Mouse (Mus musculus): ENCODE data around the gene Gm13057. TPM values are rescaled to one million over a fixed set of nuclear protein-coding genes. Genes with fewer than 3 reads are reported as not detected.
"Not testable (repeated sequence)": the region's sequence is repeated elsewhere in the genome, so short reads cannot be mapped to it uniquely, and the experiment has no call there.

Gm13057 gene
- total RNA-seq (2017) = not detected in 2 replicates

- ATAC-seq (ENCODE audit: extremely low read depth, insufficient number of reproducible peaks, low FRiP score, poor library complexity, severe bottlenecking) = not testable (repeated sequence)
Measured at GRCm38 (mm10) chr4:143551400-143551799, at the start of gene Gm13057, which contains the start of gene BC080695. Gene Gm13057 (plus strand): TSS chr4:143551709. Gene BC080695 (plus strand): TSS chr4:143551700.

DNA sequence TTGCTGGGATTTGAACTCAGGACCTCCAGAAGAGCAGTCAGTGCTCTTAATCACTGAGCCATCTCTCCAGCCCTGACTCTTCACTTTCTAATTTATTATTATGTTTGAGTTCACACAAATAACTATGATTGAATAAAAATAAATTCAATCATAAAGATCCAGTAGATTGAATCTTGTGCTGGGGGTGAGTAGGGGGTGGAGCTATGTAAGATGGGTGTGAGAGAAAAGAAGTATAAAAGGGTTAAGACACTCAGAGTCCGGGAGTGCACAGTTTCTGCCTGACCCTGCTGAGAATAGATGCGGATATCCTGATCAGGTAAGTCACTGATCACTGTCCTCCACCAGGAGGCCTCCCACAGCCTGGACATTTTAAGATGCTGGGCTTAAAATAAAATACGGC lies 40.5 kb upstream of the Gm13057 start, which contains the start of gene Gm13043:
Gene Gm13043 (plus strand): TSS at position 301 of the 400 bp plus-strand sequence.
- no peak for ATAC-seq (ENCODE audit: extremely low read depth, insufficient number of reproducible peaks, low FRiP score, poor library complexity, severe bottlenecking)

- ATAC-seq (ENCODE audit: extremely low read depth, insufficient number of reproducible peaks, low FRiP score, poor library complexity, severe bottlenecking) = not testable (repeated sequence)
Measured at GRCm38 (mm10) chr4:143535654-143536053, 15.9 kb upstream of the Gm13057 start, which contains the start of gene Gm13040. Gene Gm13040 (plus strand): TSS chr4:143535954.

Other genes starting within 250 kb of the Gm13057 start
- gene Lrrc38, start 202.0 kb upstream of the Gm13057 start, total RNA-seq (2017) = not detected in 2 replicates
- not detected in 2 replicates for gene Pramel1, start 157.3 kb upstream of the Gm13057 start, total RNA-seq (2017)
- 35.0 and 43.8 TPM in 2 replicates for gene Pramef8, start 139.3 kb upstream of the Gm13057 start, total RNA-seq (2017)
- gene Oog4, start 101.4 kb upstream of the Gm13057 start, total RNA-seq (2017) = not detected in 2 replicates
- gene Gm13043, start 40.4 kb upstream of the Gm13057 start, total RNA-seq (2017) = not detected in 2 replicates
- gene Gm13040, start 15.8 kb upstream of the Gm13057 start, total RNA-seq (2017) = not detected in 2 replicates
- gene BC080695, start within 50 bp of the Gm13057 start, total RNA-seq (2017) = not detected in 2 replicates
- gene Gm13083, start 63.3 kb downstream of the Gm13057 start, total RNA-seq (2017) = 0.25 TPM in 1 of 2 replicates, not detected in the other
- not detected in 2 replicates for gene Gm13088, start 105.5 kb downstream of the Gm13057 start, total RNA-seq (2017)
- not detected in 2 replicates for gene Gm13089, start 151.0 kb downstream of the Gm13057 start, total RNA-seq (2017)
- not detected in 2 replicates for gene Gm13078, start 167.7 kb downstream of the Gm13057 start, total RNA-seq (2017)
- not detected in 2 replicates for gene Gm13023, start 237.6 kb downstream of the Gm13057 start, total RNA-seq (2017)